Mouse (Mus musculus): ENCODE measurements around the gene Depdc1b. TPM values are rescaled to one million over a fixed set of nuclear protein-coding genes. Genes with fewer than 3 reads are reported as not detected.

Gene Depdc1b
- total and polyA plus RNA-seq, 3 experiments, result 21.2 to 25.3 TPM; not detected in 1

- Histone ChIP-seq H3K4me3 (ENCODE audit: control insufficient read depth in 1 of 2, insufficient read depth in 1 of 2, low read depth in 2 of 2, low read length in 2 of 2) (no peak overlapping the region), H3K27ac (ENCODE audit: control insufficient read depth, low read depth, low read length) (no peak overlapping the region), H3K9ac (ENCODE audit: control insufficient read depth, low read depth, low read length, poor library complexity, severe bottlenecking) (no peak overlapping the region), H3K9me3 (replicated peaks; ENCODE audit: insufficient read depth, low read length) (no peaks in the 10 kb centered on the region), H3K79me2 (ENCODE audit: control insufficient read depth, insufficient read depth, low read length, poor library complexity) (no peaks in the 10 kb centered on the region), H3K27me3 (ENCODE audit: control insufficient read depth in 1 of 2, insufficient read depth in 2 of 2, low read length in 2 of 2) (peaks cover 2 to 7% of the 10 kb centered on the region in 2 experiments), H3K36me3 (ENCODE audit: control insufficient read depth in 1 of 2, insufficient read depth in 2 of 2, low read length in 2 of 2) (peaks cover 0 to 3% of the 10 kb centered on the region in 2 experiments; a peak in 2 of 4 replicates), H3K4me1 (ENCODE audit: control insufficient read depth in 1 of 2, insufficient read depth in 2 of 2, low read length in 2 of 2) (peaks cover 3 to 5% of the 10 kb centered on the region in 2 experiments; a peak in 2 of 4 replicates)
- no peak for TF ChIP-seq NELFE (IDR thresholded peaks at IDR 0.05; ENCODE audit: low read depth, low read length)
- TF ChIP-seq ETS1 (IDR thresholded peaks at IDR 0.05; ENCODE audit: low read depth, low read length), result no peak
- TF ChIP-seq USF1 (IDR thresholded peaks at IDR 0.05; ENCODE audit: low read depth, low read length), result no peak
- no peak for TF ChIP-seq RAD21 (IDR thresholded peaks at IDR 0.05; ENCODE audit: low read depth, low read length)
- TF ChIP-seq MAX (IDR thresholded peaks at IDR 0.05; ENCODE audit: low read length), result peak; percentile 28; the same call in 1 of the 2 replicates
- TF ChIP-seq RCOR1 (IDR thresholded peaks at IDR 0.05; ENCODE audit: low read depth, low read length), result no peak
- 0 out of 2 replicates have a peak, but pooled peaks have one; percentile 10 for TF ChIP-seq MYB (IDR thresholded peaks at IDR 0.05; ENCODE audit: low read depth, low read length)
- TF ChIP-seq BHLHE40 (IDR thresholded peaks at IDR 0.05; ENCODE audit: borderline replicate concordance, low read depth, low read length), result no peak
- no peak for TF ChIP-seq USF2 (IDR thresholded peaks at IDR 0.05; ENCODE audit: borderline replicate concordance in 1 of 2, insufficient read depth in 1 of 2, low read depth in 1 of 2, low read length in 2 of 2)
- no peak for TF ChIP-seq CHD1 (IDR thresholded peaks at IDR 0.05; ENCODE audit: low read depth, low read length)
- TF ChIP-seq E2F4 (IDR thresholded peaks at IDR 0.05; ENCODE audit: borderline replicate concordance, low read depth, low read length), result no peak
- TF ChIP-seq EP300 (IDR thresholded peaks at IDR 0.05; ENCODE audit: low read depth in 1 of 2, low read length in 2 of 2), result peak; percentile 19 to 40; a peak in 1 of 4 replicates
- peak; percentile 35; the same call in 1 of the 2 replicates for TF ChIP-seq SIN3A (IDR thresholded peaks at IDR 0.05; ENCODE audit: low read length)
- TF ChIP-seq HCFC1 (IDR thresholded peaks at IDR 0.05; ENCODE audit: low read depth, low read length), result no peak
- no peak for TF ChIP-seq MAFK (IDR thresholded peaks at IDR 0.05; ENCODE audit: borderline replicate concordance, low read depth, low read length)
- no peak for TF ChIP-seq MXI1 (IDR thresholded peaks at IDR 0.05; ENCODE audit: low read depth, low read length)
- 0 out of 2 replicates have a peak, but pooled peaks have one; percentile 24 for TF ChIP-seq MYC (IDR thresholded peaks at IDR 0.05; ENCODE audit: low read depth, low read length)
- TF ChIP-seq ZMIZ1 (IDR thresholded peaks at IDR 0.05; ENCODE audit: low read depth, low read length), result no peak
- no peak for TF ChIP-seq KAT2A (conservative IDR thresholded peaks at IDR 0.05; ENCODE audit: low read depth, low read length)
- TF ChIP-seq GATA1 (IDR thresholded peaks at IDR 0.05; ENCODE audit: low read depth, low read length), result peak; percentile 60
- TF ChIP-seq SMC3 (IDR thresholded peaks at IDR 0.05; ENCODE audit: low read depth, low read length), result no peak
- no peak for TF ChIP-seq ZNF384 (IDR thresholded peaks at IDR 0.05; ENCODE audit: low read depth, low read length)
- TF ChIP-seq TBP (IDR thresholded peaks at IDR 0.05; ENCODE audit: low read depth, low read length), result no peak
- TF ChIP-seq JUND (IDR thresholded peaks at IDR 0.05; ENCODE audit: low read depth, low read length), result 0 out of 2 replicates have a peak, but pooled peaks have one; percentile 59
- TF ChIP-seq GABPA (IDR thresholded peaks at IDR 0.05; ENCODE audit: low read depth, low read length), result no peak
- no peak for TF ChIP-seq POLR2AphosphoS2 (IDR thresholded peaks at IDR 0.05; ENCODE audit: low read length)
- DNase-seq (ENCODE audit: low read depth, low spot score), result peak; percentile 62
Measured at GRCm38 (mm10) chr13:108271458-108272148, 44.5 kb upstream of the Depdc1b start.

Data from MEL (cell line).